Mouse (Mus musculus) testis, adult 2 months (tissue): ENCODE data around the gene Rab11fip3. TPM values are rescaled to one million over a fixed set of nuclear protein-coding genes. Genes with fewer than 3 reads are reported as not detected.

Experiments
- H3K27ac ChIP-seq: fragments of 200-500 bp; 2 replicates; pipeline ENCODE4 v1.5.1; 2012; ENCODE audit warnings: low read depth, low read length; ENCODE audit not compliant: control insufficient read depth, insufficient read depth
- H3K27me3 ChIP-seq: fragments of 200-500 bp; 2 replicates; pipeline ENCODE4 v1.6.1; 2012; ENCODE audit warnings: mild to moderate bottlenecking, low read length, moderate library complexity; ENCODE audit not compliant: control insufficient read depth, insufficient read depth
- H3K36me3 ChIP-seq: fragments of 200-500 bp; 2 replicates; pipeline ENCODE4 v1.6.1; 2012; ENCODE audit warnings: mild to moderate bottlenecking, low read length; ENCODE audit not compliant: control insufficient read depth, insufficient read depth
- H3K4me1 ChIP-seq: fragments of 200-500 bp; 2 replicates; pipeline ENCODE4 v1.6.1; 2012; ENCODE audit warnings: low read length; ENCODE audit not compliant: control insufficient read depth, insufficient read depth
- H3K4me3 ChIP-seq: fragments of 200-500 bp; 2 replicates; pipeline ENCODE4 v1.5.1; 2012; ENCODE audit warnings: low read depth, mild to moderate bottlenecking, low read length, moderate library complexity, mixed read lengths; ENCODE audit not compliant: control insufficient read depth
- CTCF ChIP-seq: fragments of 200-500 bp; IDR thresholded peaks from 2 replicates; pipeline ENCODE4 v1.5.1; 2012; ENCODE audit warnings: low read depth, mild to moderate bottlenecking, inconsistent platforms, low read length, moderate library complexity; ENCODE audit not compliant: control insufficient read depth, insufficient read depth, insufficient replicate concordance
- POLR2A ChIP-seq: fragments of 200-500 bp; IDR thresholded peaks from 2 replicates; pipeline ENCODE4 v1.6.1; 2012; ENCODE audit warnings: low read depth, mild to moderate bottlenecking, inconsistent platforms, low read length, moderate library complexity; ENCODE audit not compliant: control insufficient read depth
- polyA plus RNA-seq: library from polyadenylated mRNA; depleted of rRNA; stranded (reverse); fragments of >200 nt; gene quantifications from 2 replicates; pipeline ENCODE4 v1.2.3, GENCODE M21; 2012

Rab11fip3 gene
- polyA plus RNA-seq, 1 experiment: 37.5 TPM

DNA sequence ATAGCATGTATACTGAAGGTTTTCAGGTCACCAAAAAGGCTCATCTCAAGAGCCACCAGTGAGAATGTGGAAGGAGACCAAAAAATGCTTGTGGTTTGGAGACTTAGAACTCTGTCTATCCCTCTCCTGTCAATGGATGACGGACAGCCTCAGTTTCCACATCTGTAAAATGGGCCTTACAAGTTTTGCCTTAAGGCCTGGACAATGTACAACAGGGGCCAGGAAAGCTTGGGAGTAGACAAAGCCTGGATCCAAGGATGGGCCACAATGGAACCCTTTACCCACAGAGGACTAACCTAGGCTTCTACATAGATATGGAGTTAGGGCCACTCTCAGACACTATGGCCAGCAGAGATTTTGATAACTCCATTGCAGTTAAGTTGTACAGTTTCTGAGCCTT lies 85.3 kb downstream of the Rab11fip3 start:
- no peaks in the 10 kb centered on the region for H3K27me3 ChIP-seq
- H3K4me3 ChIP-seq: no peak overlapping the region
- no peak for TF ChIP-seq POLR2A
- TF ChIP-seq CTCF: no peak
- no peaks in the 10 kb centered on the region for H3K36me3 ChIP-seq
- no peak overlapping the region for H3K27ac ChIP-seq
- peaks cover 2% of the 10 kb centered on the region; the same call in 1 of the 2 replicates for H3K4me1 ChIP-seq

DNA sequence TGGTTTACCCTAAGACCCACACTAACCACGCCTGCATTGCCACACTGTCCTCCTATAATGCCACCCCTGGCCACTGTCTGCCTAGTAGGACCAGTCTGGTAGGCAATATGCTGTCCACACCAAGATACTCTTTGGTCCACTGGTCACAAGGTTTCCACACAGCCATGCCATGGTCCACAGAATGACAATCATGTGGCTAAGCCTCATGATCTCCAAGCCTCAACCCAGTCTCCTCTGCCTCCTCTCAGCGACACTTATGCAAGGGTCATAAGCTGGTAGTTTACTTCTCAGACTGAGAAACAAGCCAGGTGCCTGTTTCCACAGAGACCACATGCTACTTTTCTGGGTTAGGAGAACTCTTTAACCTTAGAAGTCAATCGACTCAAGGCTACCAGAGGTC lies 86.4 kb downstream of the Rab11fip3 start:
- Histone ChIP-seq H3K4me1 (peaks cover 2% of the 10 kb centered on the region; the same call in 1 of the 2 replicates), H3K36me3 (no peaks in the 10 kb centered on the region), H3K27ac (no peak overlapping the region), H3K27me3 (no peaks in the 10 kb centered on the region), H3K4me3 (no peak overlapping the region)
- no peak for TF ChIP-seq POLR2A
- no peak for TF ChIP-seq CTCF

DNA sequence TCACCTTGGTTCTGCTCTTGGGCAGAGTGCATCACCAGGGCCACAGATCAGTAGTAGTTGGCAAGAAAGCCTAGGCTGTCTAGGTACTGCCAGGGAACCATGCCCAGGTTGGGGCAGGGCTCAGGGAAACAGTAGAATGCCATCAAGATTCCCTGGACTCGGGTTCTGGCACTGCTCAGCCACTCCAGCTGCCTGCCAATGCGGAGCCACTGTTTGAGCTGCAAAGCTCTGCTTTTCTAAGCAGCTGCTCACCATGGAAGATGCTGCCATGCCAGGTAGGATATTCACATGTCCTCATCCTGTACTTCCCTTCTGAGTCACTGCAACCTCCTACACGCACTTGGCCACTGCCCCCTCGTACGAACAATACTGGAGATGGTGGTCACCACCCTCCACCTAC lies 88.5 kb downstream of the Rab11fip3 start:
- Histone ChIP-seq H3K4me3 (no peak overlapping the region), H3K36me3 (no peaks in the 10 kb centered on the region), H3K27me3 (no peaks in the 10 kb centered on the region), H3K4me1 (peaks cover 2% of the 10 kb centered on the region; the same call in 1 of the 2 replicates), H3K27ac (no peak overlapping the region)
- TF ChIP-seq POLR2A: no peak
- TF ChIP-seq CTCF: no peak

DNA sequence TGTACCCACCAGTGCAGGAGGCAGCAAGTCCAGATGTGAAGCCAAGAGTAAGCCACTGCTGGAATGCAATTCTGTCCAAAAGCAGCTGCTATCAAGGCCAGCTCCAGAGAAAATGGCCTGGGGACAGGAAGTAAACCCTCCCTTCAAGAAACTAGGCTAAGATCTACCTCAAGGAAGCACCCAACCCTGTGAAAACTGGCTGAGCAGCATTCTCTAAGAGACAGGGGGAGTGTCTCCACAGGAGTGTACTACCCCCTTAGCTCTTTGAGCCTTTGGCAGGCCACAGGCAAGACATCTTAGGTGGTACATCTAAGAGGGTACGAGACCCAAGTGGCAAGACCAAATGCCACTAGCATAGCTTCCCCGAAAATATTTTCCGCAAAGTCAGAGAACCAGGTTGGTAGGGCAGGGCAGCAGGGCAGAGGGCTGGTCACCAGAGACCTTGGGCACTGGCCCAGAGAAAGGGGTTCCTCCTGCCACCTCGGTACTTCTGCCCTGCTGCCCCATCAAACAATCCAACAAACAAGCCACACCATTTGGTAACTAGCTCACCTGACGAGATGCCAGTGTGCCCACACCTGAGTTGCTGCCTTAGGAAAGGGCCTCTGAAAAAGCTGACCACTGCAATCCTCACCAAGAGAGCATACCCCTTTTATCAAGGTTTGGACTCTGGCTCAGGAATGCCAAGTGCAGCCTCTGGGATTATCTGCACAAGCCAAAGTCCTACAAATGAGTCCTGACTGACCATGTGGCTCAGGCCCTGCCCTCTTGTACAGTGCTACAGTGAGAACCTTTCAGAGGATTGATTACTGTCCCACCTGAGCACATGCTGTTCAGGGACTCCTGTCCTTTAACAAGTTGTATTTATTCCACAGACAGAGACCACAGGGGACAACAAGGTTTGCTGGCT lies 89.3 kb downstream of the Rab11fip3 start:
- no peaks in the 10 kb centered on the region for H3K27me3 ChIP-seq
- no peak overlapping the region for H3K27ac ChIP-seq
- H3K36me3 ChIP-seq: no peaks in the 10 kb centered on the region
- peaks cover 2% of the 10 kb centered on the region; the same call in 1 of the 2 replicates for H3K4me1 ChIP-seq
- TF ChIP-seq CTCF (no peak), POLR2A (no peak)
- no peak overlapping the region for H3K4me3 ChIP-seq

DNA sequence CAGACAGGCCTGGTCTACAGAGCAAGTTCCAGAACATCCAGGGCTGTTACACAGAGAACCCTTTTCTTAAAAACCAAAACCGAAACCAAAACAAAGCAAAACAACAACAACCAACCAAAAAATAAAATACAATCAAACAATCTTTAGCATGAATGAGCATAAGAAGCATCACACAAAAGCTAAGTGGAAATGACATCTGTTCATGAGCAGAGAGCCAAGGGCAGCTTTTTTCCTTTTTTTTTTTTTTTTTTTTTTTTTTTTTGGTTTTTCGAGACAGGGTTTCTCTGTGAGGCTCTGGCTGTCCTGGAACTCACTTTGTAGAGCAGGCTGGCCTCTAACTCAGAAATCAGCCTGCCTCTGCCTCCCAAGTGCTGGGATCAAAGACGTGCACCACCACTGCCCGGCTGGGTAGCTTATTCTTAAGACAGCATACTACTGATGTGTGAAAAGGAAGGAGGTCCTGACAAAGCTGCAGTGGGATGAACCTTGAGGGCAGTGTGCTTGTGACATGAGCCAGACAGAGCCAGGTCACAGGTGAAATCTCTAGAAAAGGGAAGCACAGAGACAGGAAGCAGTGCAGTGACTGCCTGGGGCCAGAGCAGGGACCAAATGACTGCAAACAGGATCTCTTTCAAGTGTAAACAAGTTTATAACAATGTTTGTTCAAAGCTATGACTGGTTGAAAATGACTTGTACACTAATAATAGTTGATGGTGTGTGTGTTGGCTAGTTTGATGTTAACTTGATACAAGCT lies 98.2 kb downstream of the Rab11fip3 start:
- H3K27me3 ChIP-seq: no peaks in the 10 kb centered on the region
- no peak for TF ChIP-seq CTCF
- no peak for TF ChIP-seq POLR2A

DNA sequence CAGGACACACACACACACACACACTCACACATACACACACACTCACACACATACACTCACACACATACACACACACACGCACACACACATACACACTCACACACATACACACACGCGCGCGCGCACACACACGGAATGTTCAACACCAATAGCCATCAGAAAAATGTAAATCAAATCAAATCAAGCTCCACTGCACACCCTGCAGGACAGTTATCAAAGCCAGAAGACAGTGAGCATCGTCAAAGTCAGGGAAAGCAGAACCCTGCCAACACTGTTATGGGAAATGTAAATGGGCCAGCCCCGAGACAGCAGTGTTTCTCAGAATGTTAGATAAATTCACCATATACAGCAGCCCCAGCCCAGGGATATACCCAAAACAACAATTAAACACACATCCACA lies 98.9 kb downstream of the Rab11fip3 start:
- Histone ChIP-seq H3K27me3 (no peaks in the 10 kb centered on the region), H3K4me3 (no peak overlapping the region), H3K36me3 (no peaks in the 10 kb centered on the region), H3K4me1 (no peaks in the 10 kb centered on the region), H3K27ac (no peak overlapping the region)
- TF ChIP-seq CTCF (no peak), POLR2A (no peak)

More for the DNA sequence above, 98.2 kb downstream of the Rab11fip3 start:
- Histone ChIP-seq H3K36me3 (no peaks in the 10 kb centered on the region), H3K27ac (no peak overlapping the region), H3K4me3 (no peak overlapping the region), H3K4me1 (no peaks in the 10 kb centered on the region)

DNA sequence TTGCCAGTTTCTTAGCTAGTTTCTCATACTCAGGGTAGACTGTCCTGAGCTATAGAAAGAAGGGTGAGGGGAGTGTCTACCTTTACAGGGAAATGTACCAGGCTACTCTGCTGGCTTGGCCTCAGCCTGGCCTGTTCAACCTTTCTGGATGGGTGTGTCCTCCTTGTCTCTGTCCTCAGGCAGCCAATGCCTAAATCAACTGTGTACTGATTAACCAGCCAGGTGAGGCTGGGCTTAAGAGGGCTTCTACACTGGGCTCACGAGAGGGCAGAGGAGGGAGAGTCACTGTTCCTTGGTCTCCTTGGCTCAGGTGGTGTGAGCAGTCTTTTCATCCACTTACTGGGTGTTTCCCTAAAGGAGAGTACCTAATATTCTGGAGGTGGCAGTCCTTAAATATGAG lies 101.2 kb downstream of the Rab11fip3 start:
- H3K4me3 ChIP-seq: no peak overlapping the region
- no peaks in the 10 kb centered on the region for H3K36me3 ChIP-seq
- H3K4me1 ChIP-seq: no peaks in the 10 kb centered on the region
- no peak for TF ChIP-seq POLR2A
- TF ChIP-seq CTCF: no peak
- H3K27ac ChIP-seq: no peak overlapping the region
- no peaks in the 10 kb centered on the region for H3K27me3 ChIP-seq
